Comparison of ENCODE assay signal across 14 mouse cellular contexts in the genomic region with DNA sequence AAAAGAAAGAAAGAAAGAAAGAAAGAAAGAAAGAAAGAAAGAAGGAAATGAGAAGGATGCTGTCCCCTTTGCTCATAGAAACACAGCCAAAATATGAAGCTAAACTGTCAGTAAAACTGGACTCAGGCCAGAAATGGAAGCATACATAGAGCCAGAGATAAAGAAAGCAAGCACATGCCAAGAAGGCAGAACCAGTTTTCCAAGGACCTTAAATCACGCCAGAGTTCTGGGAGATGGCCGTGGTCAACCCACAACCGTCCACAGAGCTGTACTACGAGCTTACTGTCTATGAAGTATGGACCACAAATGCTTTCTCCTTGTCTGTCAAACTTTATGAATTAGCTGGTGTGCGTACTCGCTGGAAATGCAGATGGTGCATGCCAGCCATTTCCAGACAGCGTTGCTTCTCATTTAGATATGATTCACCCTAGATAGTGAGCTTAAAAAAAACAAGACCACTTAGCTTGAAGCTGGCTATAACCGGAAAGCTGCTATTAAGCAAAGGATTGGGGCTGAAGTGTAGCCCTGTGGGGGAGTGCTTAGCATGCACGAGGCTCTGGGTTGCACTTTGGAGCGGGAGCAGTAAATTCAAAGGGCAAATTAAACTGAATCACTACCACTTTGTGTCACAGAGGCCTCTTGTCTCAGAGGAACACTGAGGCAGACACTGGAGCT. TPM values are rescaled to one million over a fixed set of nuclear protein-coding genes. Genes with fewer than 3 reads are reported as not detected.
DNase-seq lines count a peak whose midpoint lies in the region; ATAC-seq and TF ChIP-seq lines count a peak whose summit lies in the region.
"Had no signal": no experiment of that assay in that cellular context is flagged by ENCODE, and none has a peak within 500 bp of the region (broad histone marks: within the 10 kb centered on the region; RNA-seq: fewer than 3 reads in every experiment).

No protein-coding gene starts in this region.

- no peak overlapping the region for H3K4me3 ChIP-seq in heart, embryonic 10.5 days
- H3K4me3 ChIP-seq in midbrain, postnatal 0 days (ENCODE audit: low read depth, low read length) = no peak overlapping the region
- no peak overlapping the region for H3K4me3 ChIP-seq in midbrain, embryonic 15.5 days
- H3K4me3 ChIP-seq in intestine, embryonic 16.5 days (ENCODE audit: low read length) = no peak overlapping the region
- no peak overlapping the region for H3K4me3 ChIP-seq in olfactory bulb, adult 2 months (ENCODE audit: insufficient read depth, low read depth, low read length)
- H3K4me3 ChIP-seq: embryonic facial prominence, embryonic 13.5 days; hindbrain, embryonic 15.5 days had no signal

- peaks cover 30% of the 10 kb centered on the region; the same call in 1 of the 2 replicates for H3K36me3 ChIP-seq in heart, embryonic 10.5 days
- 0 out of 2 replicates have a peak, but pooled peaks cover 6% of the 10 kb centered on the region for H3K36me3 ChIP-seq in midbrain, postnatal 0 days (ENCODE audit: insufficient read depth, low read length)
- H3K36me3 ChIP-seq in midbrain, embryonic 15.5 days (replicated peaks) = no peaks in the 10 kb centered on the region
- H3K36me3 ChIP-seq in intestine, embryonic 16.5 days (ENCODE audit: control insufficient read depth, insufficient read depth, low read length) = no peaks in the 10 kb centered on the region
- H3K36me3 ChIP-seq: embryonic facial prominence, embryonic 13.5 days had no signal

- TF ChIP-seq POLR2A in olfactory bulb, adult 2 months (IDR thresholded peaks at IDR 0.05; ENCODE audit: insufficient read depth, low read depth, low read length) = no peak

- peak; percentile 74 for DNase-seq in heart, adult 11 months
- no peak for DNase-seq in heart, embryonic 10.5 days (ENCODE audit: low spot score)
- DNase-seq in midbrain, postnatal 0 days (ENCODE audit: low spot score) = peak; percentile 42
- DNase-seq in cerebellum, postnatal 25 days = no peak
- DNase-seq in right cerebral cortex, postnatal 14 days = no peak
- DNase-seq: cerebellum, adult 11 months; gastrocnemius, postnatal 14 days; thymus, adult 2 months had no signal

- H3K4me2 ChIP-seq in midbrain, postnatal 0 days (ENCODE audit: low read depth, low read length, poor library complexity, severe bottlenecking) = no peak overlapping the region
- no peak overlapping the region for H3K4me2 ChIP-seq in midbrain, embryonic 15.5 days
- no peak overlapping the region for H3K4me2 ChIP-seq in intestine, embryonic 16.5 days (ENCODE audit: low read depth, low read length)
- H3K4me2 ChIP-seq: embryonic facial prominence, embryonic 13.5 days; hindbrain, embryonic 15.5 days had no signal

- H3K9ac ChIP-seq in midbrain, postnatal 0 days (replicated peaks; ENCODE audit: low read length, poor library complexity, severe bottlenecking) = no peak overlapping the region
- no peak overlapping the region for H3K9ac ChIP-seq in midbrain, embryonic 15.5 days
- no peak overlapping the region for H3K9ac ChIP-seq in intestine, embryonic 16.5 days (ENCODE audit: low read depth, low read length)
- H3K9ac ChIP-seq: embryonic facial prominence, embryonic 13.5 days; hindbrain, embryonic 15.5 days had no signal

- no peak for TF ChIP-seq CTCF in midbrain, postnatal 0 days (IDR thresholded peaks at IDR 0.05)
- no peak for TF ChIP-seq CTCF in olfactory bulb, adult 2 months (IDR thresholded peaks at IDR 0.05; ENCODE audit: insufficient read depth, low read depth, low read length)

- no peaks in the 10 kb centered on the region for H3K9me3 ChIP-seq in heart, embryonic 10.5 days
- no peaks in the 10 kb centered on the region for H3K9me3 ChIP-seq in midbrain, postnatal 0 days (ENCODE audit: low read length)
- H3K9me3 ChIP-seq in midbrain, embryonic 15.5 days = no peaks in the 10 kb centered on the region
- no peaks in the 10 kb centered on the region for H3K9me3 ChIP-seq in intestine, embryonic 16.5 days (ENCODE audit: control insufficient read depth, low read length)
- H3K9me3 ChIP-seq: embryonic facial prominence, embryonic 13.5 days; hindbrain, embryonic 15.5 days had no signal

- 77% methylated on average over 10 of the region's 10 CpGs for WGBS in heart, embryonic 10.5 days
- 77% methylated on average over 10 of the region's 10 CpGs for WGBS in midbrain, postnatal 0 days
- 86% methylated on average over 10 of the region's 10 CpGs for WGBS in midbrain, embryonic 15.5 days
- 53% methylated on average over 10 of the region's 10 CpGs for WGBS in intestine, embryonic 16.5 days
- 33% methylated on average over 10 of the region's 10 CpGs for WGBS in olfactory bulb, adult 2 months

- no peak for ATAC-seq in midbrain, postnatal 0 days (ENCODE audit: low FRiP score)
- no peak for ATAC-seq in midbrain, embryonic 15.5 days (replicated peaks)
- peak; percentile 91 for ATAC-seq in intestine, embryonic 16.5 days

- H3K4me1 ChIP-seq in heart, embryonic 10.5 days = no peaks in the 10 kb centered on the region
- H3K4me1 ChIP-seq in midbrain, postnatal 0 days (ENCODE audit: insufficient read depth, low read length) = no peaks in the 10 kb centered on the region
- H3K4me1 ChIP-seq in midbrain, embryonic 15.5 days = no peaks in the 10 kb centered on the region
- H3K4me1 ChIP-seq in intestine, embryonic 16.5 days (ENCODE audit: control insufficient read depth, insufficient read depth, low read length) = 0 out of 2 replicates have a peak, but pooled peaks cover 2% of the 10 kb centered on the region
- 0 out of 2 replicates have a peak, but pooled peaks cover 2% of the 10 kb centered on the region for H3K4me1 ChIP-seq in olfactory bulb, adult 2 months (ENCODE audit: control insufficient read depth, insufficient read depth, low read length)
- H3K4me1 ChIP-seq: embryonic facial prominence, embryonic 13.5 days; hindbrain, embryonic 15.5 days had no signal

- no peak overlapping the region for H3K27ac ChIP-seq in heart, embryonic 10.5 days
- H3K27ac ChIP-seq in midbrain, postnatal 0 days (ENCODE audit: low read depth, low read length) = no peak overlapping the region
- no peak overlapping the region for H3K27ac ChIP-seq in midbrain, embryonic 15.5 days
- 0 out of 2 replicates have a peak overlapping the region, but pooled peaks have one; percentile 11 for H3K27ac ChIP-seq in intestine, embryonic 16.5 days (ENCODE audit: low read length)
- 0 out of 2 replicates have a peak overlapping the region, but pooled peaks have one; percentile 64 for H3K27ac ChIP-seq in olfactory bulb, adult 2 months (ENCODE audit: insufficient read depth, low read depth, low read length)
- H3K27ac ChIP-seq: embryonic facial prominence, embryonic 13.5 days; hindbrain, embryonic 15.5 days; macrophage had no signal

- H3K27me3 ChIP-seq in heart, embryonic 10.5 days (ENCODE audit: insufficient read depth, poor library complexity, severe bottlenecking) = no peaks in the 10 kb centered on the region
- H3K27me3 ChIP-seq in midbrain, postnatal 0 days (ENCODE audit: insufficient read depth, low read length) = no peaks in the 10 kb centered on the region
- no peaks in the 10 kb centered on the region for H3K27me3 ChIP-seq in midbrain, embryonic 15.5 days (replicated peaks)
- H3K27me3 ChIP-seq in intestine, embryonic 16.5 days (replicated peaks; ENCODE audit: control insufficient read depth, insufficient read depth, low read length) = no peaks in the 10 kb centered on the region
- H3K27me3 ChIP-seq: embryonic facial prominence, embryonic 13.5 days; hindbrain, embryonic 15.5 days had no signal

RNA-seq across cellular contexts. Expression of a gene that starts 24.5 kb away (rescaled TPM):
- 11.2 and 14.9 TPM in 2 replicates for polyA plus RNA-seq in heart, embryonic 10.5 days (2016; fragmentation: Nextera tagmentation; extraction: Ambion mirVana)
- 25.2 and 25.8 TPM in 2 replicates for total RNA-seq in midbrain, postnatal 0 days (2014; rRNA removed)
- polyA plus RNA-seq in midbrain, postnatal 0 days (2015; fragmentation: Nextera tagmentation; extraction: Ambion mirVana) = 9.9 and 11.7 TPM in 2 replicates
- 13.2 and 13.5 TPM in 2 replicates for polyA plus RNA-seq in midbrain, embryonic 15.5 days (2015; fragmentation: Nextera tagmentation; extraction: Ambion mirVana)
- polyA plus RNA-seq in intestine, embryonic 16.5 days (2015; fragmentation: Nextera tagmentation; extraction: Ambion mirVana) = 6.7 and 7.4 TPM in 2 replicates
- polyA plus RNA-seq in olfactory bulb, adult 2 months (2012; ENCODE audit: insufficient read depth, insufficient read length, low replicate concordance, missing spikeins) = not detected in 2 replicates

RNA-seq across cellular contexts. Expression of a gene that starts 54.4 kb away (rescaled TPM):
- 23.8 and 24.0 TPM in 2 replicates for polyA plus RNA-seq in heart, embryonic 10.5 days (2016; fragmentation: Nextera tagmentation; extraction: Ambion mirVana)
- 23.4 and 26.2 TPM in 2 replicates for total RNA-seq in midbrain, postnatal 0 days (2014; rRNA removed)
- polyA plus RNA-seq in midbrain, postnatal 0 days (2015; fragmentation: Nextera tagmentation; extraction: Ambion mirVana) = 44.1 and 51.4 TPM in 2 replicates
- polyA plus RNA-seq in midbrain, embryonic 15.5 days (2015; fragmentation: Nextera tagmentation; extraction: Ambion mirVana) = 35.6 and 35.7 TPM in 2 replicates
- 23.3 and 26.0 TPM in 2 replicates for polyA plus RNA-seq in intestine, embryonic 16.5 days (2015; fragmentation: Nextera tagmentation; extraction: Ambion mirVana)
- polyA plus RNA-seq in olfactory bulb, adult 2 months (2012; ENCODE audit: insufficient read depth, insufficient read length, low replicate concordance, missing spikeins) = not detected in 2 replicates

Comparison
In these comparisons a context has a peak if more than half of its experiments do, and no peak if none do; other contexts are left out.
1. DNase-seq: peak in heart, adult 11 months (single experiment) and midbrain, postnatal 0 days (single experiment); none in heart, embryonic 10.5 days (single experiment), cerebellum, postnatal 25 days (0 of 2) and right cerebral cortex, postnatal 14 days (single experiment).
2. H3K27ac ChIP-seq: peak in intestine, embryonic 16.5 days (single experiment) and olfactory bulb, adult 2 months (single experiment); none in heart, embryonic 10.5 days (single experiment), midbrain, postnatal 0 days (single experiment) and midbrain, embryonic 15.5 days (single experiment).